Mouse (Mus musculus) hindbrain, embryonic 10.5 days (tissue): Measurements from ENCODE around the gene Itih4. TPM values are rescaled to one million over a fixed set of nuclear protein-coding genes. Genes with fewer than 3 reads are reported as not detected.

Source experiments
- DNase-seq: peaks from one replicate; pipeline ENCODE4 v3.0.0-alpha.2; 2017; ENCODE audit warnings: low spot score
- H3K27ac ChIP-seq: fragments of 300-500 bp; sonication (generic); 2 replicates; pipeline ENCODE4 v1.5.1; 2016; ENCODE audit warnings: mild to moderate bottlenecking, moderate library complexity
- H3K27me3 ChIP-seq: fragments of 300-500 bp; sonication (generic); 2 replicates; pipeline ENCODE4 v1.6.1; 2016; ENCODE audit warnings: mild to moderate bottlenecking; ENCODE audit not compliant: poor library complexity, insufficient read depth, severe bottlenecking
- H3K36me3 ChIP-seq: fragments of 300-500 bp; sonication (generic); 2 replicates; pipeline ENCODE4 v1.6.1; 2016; ENCODE audit warnings: mild to moderate bottlenecking, moderate library complexity
- H3K4me1 ChIP-seq: fragments of 300-500 bp; sonication (generic); replicated peaks from 2 replicates; pipeline ENCODE4 v1.6.1; 2016; ENCODE audit warnings: mild to moderate bottlenecking
- H3K4me3 ChIP-seq: fragments of 300-500 bp; sonication (generic); 2 replicates; pipeline ENCODE4 v1.5.1; 2016; ENCODE audit warnings: mild to moderate bottlenecking, moderate library complexity
- H3K9me3 ChIP-seq: fragments of 300-500 bp; sonication (generic); 2 replicates; pipeline ENCODE4 v1.6.1; 2016; ENCODE audit warnings: mild to moderate bottlenecking, moderate library complexity
- WGBS: fragments of 180-500 bp; shearing (Covaris S2); methylation state at CpG from one replicate; pipeline ENCODE4 v1.1.7; 2016; 5-methylcytosine and 5-hydroxymethylcytosine counted together
- polyA plus RNA-seq: library from polyadenylated mRNA; unstranded; fragments of >200 nt; fragmentation: Nextera tagmentation; extraction: Ambion mirVana; gene quantifications from 2 replicates; pipeline ENCODE4 v1.2.1, GENCODE M21; 2016

Gene Itih4
- polyA plus RNA-seq, 1 experiment from 2014 or later, result not detected

DNA sequence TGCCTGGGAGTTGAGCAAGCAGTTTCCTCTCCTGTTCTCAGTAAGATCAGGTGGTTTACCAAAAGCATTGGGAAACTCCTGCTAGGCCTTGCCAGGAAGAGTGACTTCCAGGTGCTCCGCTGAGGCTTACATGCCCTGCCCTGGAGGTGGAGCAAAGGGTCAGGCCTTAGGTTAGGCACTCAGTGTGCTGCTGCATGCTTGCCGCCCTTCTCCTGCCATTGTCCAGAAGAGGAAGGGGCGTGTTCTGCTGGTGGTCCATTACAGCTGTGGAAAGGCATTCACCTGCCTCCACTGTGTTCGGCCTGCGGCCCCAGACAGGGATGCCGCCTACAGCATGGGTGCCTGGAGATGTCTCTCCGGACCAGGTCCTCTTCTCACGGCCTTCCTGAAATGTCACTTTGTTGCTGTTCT, 16.9 kb upstream of the Itih4 start:
- no peak overlapping the region for H3K27ac ChIP-seq
- no peaks in the 10 kb centered on the region for H3K27me3 ChIP-seq
- no peak for DNase-seq
- peaks cover 71% of the 10 kb centered on the region for H3K36me3 ChIP-seq
- no peaks in the 10 kb centered on the region for H3K4me1 ChIP-seq
- H3K4me3 ChIP-seq, result no peak overlapping the region
- 82% methylated on average over 8 of the region's 8 CpGs for whole genome bisulfite sequencing
- no peaks in the 10 kb centered on the region for H3K9me3 ChIP-seq

DNA sequence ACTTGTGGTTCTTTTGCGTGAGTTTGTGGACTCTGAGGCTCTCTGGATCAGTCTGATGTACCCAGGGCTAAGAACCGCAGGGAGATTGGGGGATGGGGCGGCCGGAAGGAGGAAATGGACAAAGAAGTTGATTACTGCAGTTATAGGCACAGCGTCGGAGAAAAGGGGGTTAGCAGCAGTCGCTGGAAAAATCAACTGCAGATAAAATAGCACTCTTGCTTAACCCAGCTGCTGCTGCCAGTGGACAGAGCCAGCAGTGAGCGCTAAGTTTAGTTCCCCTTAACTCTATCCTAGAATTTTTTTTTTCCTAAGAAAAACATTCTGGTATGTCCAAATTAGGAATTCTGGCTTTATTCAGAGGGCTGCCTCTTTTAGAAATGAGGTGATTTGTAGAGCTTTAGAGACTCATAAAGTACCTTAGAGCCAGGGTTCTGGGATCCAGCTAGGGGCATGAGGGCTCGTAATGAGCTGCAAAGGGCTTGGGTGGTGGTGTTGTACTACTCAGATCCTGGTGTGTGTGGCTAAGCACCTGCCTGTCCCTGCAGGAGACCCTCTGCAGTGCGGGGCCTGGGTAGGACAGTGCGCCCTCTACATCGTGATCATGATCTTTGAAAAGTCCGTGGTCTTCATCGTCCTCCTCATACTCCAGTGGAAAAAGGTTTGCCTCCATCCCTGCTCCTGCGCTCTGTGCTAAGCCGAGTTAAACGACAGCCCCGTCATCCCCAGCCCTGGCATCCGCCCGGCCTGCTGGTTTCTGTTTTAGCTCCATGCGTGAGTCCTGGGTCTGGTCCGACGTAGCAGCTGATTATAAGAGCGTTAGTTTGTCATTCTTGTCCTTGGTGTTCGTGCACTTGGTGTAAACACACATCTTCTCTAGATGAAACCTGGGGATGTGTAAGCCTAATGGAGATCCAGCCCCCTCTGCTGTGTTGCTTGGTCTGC, 15.8 kb upstream of the Itih4 start:
- Histone ChIP-seq H3K9me3 (no peaks in the 10 kb centered on the region), H3K27me3 (no peaks in the 10 kb centered on the region), H3K4me3 (no peak overlapping the region), H3K36me3 (peaks cover 73% of the 10 kb centered on the region), H3K27ac (no peak overlapping the region), H3K4me1 (no peaks in the 10 kb centered on the region)
- no peak for DNase-seq
- 91% methylated on average over 25 of the region's 25 CpGs for WGBS

DNA sequence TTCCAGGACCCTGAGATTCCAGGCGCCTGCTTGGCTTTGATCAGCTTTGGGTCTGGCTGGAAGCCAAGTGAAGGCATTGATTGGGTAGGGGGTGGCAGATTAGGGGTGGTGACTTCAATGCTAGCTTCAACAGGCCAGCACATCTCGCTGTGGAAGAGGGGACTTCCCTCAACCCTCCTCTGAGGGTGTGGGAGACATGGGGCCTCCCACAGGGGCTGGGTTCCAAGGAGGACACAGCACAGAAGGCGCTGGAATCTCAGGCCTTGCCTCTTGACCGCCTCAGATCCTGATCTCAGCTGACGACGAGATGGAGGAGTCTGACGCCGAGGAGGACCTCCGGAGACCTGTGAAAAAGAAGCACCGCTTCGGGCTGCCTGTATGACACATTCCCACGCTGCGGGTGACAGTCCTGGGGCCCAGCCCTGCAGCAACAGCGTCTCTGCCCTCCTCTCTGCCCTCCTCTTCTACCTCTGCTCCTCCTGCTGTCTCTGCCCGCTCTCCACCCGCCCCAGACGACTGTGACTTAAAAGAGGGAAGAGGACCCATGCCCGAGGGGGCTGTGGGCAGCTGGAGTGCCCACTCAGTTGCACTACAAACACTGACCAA, 12.1 kb upstream of the Itih4 start:
- Histone ChIP-seq H3K9me3 (no peaks in the 10 kb centered on the region), H3K4me1 (0 out of 2 replicates have a peak, but pooled peaks cover 7% of the 10 kb centered on the region), H3K36me3 (peaks cover 63% of the 10 kb centered on the region), H3K4me3 (no peak overlapping the region), H3K27me3 (no peaks in the 10 kb centered on the region), H3K27ac (no peak overlapping the region)
- 89% methylated on average over 18 of the region's 18 CpGs for WGBS
- DNase-seq, result no peak

DNA sequence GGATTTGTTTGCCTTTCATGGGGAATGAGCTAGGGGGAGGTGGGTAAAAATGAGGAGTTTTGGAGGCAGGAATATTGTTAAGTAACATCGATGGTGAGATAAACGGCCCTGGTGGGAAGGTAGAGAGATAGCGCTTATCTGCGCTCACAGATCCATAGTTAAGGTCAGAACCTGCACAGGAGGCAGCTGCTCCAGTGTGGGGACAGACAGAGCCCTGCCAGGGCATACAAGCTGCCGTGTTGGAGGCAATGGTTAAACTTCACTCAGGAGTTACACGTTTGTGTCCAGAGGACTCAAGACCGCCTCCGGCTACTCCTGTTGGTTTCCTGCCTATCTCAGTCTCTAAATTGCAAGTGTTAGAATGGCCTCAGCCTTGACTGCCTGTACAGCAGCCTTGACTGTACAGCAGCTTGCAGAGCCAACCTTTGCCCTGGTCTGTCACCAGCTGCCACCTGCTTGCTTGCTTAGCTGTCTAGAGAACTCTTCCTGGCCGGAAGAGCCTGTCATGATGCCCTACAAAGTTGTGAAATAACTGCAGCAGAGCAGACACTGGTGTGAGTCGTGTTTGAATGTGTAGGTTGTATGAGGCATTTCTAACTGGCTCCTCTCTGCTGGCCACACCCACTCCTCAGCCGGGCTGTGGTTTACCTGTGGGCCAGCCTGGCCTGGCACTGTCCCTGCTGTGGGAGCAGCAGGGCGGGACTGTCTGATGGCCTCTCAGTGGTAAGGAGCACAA, 11.0 kb upstream of the Itih4 start:
- Histone ChIP-seq H3K4me3 (no peak overlapping the region), H3K27ac (no peak overlapping the region), H3K36me3 (peaks cover 58% of the 10 kb centered on the region), H3K27me3 (no peaks in the 10 kb centered on the region), H3K9me3 (no peaks in the 10 kb centered on the region), H3K4me1 (peaks cover 18% of the 10 kb centered on the region)
- DNase-seq, result no peak
- WGBS, result 90% methylated on average over 12 of the region's 12 CpGs

DNA sequence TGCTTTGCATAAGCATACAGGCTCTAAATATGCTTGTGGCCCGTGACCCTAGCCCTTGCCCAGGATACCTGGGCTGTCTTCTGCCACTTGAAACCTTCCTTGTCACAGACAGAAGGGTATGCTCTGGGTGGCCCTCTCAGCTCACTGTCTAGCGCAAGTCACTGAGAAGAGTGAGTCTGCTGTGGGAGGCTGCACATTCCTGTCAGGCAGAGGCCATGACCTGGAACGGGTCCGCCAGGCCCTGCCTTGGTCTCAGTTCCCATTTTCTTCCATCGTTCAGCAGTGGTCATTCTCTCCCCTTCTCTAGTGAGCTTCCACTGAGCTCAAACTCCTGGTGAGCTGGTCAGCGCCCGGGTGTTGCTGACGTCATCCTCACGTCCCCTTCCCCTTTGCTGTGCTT, 10.3 kb upstream of the Itih4 start:
- H3K27ac ChIP-seq, result no peak overlapping the region
- no peaks in the 10 kb centered on the region for H3K9me3 ChIP-seq
- peaks cover 20% of the 10 kb centered on the region for H3K4me1 ChIP-seq
- no peak overlapping the region for H3K4me3 ChIP-seq
- peaks cover 55% of the 10 kb centered on the region for H3K36me3 ChIP-seq
- no peak for DNase-seq
- WGBS, result 77% methylated on average over 9 of the region's 9 CpGs
- H3K27me3 ChIP-seq, result no peaks in the 10 kb centered on the region

DNA sequence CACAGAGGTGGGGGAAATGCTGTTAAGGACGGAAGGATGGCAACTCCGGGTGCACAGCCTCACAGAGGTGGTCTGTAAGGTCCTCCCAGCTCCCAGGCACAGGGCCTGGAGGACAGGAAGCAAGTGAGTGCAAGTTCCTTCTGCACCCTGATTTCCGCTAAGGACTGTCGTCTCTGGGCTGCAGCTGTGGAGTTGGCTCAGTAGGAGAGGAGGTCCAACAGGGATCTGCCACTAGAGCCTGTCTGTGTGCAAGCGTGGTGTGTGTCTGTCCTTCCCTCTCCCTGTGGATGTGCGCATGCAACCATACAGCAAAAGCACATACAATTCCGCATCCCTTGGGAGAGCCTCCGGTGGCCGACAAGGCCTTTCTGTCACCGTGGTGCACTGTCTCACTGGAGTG, 9.8 kb upstream of the Itih4 start:
- H3K4me3 ChIP-seq, result no peak overlapping the region
- no peaks in the 10 kb centered on the region for H3K9me3 ChIP-seq
- no peaks in the 10 kb centered on the region for H3K27me3 ChIP-seq
- peaks cover 50% of the 10 kb centered on the region for H3K36me3 ChIP-seq
- DNase-seq, result no peak
- H3K27ac ChIP-seq, result no peak overlapping the region
- 90% methylated on average over 10 of the region's 10 CpGs for WGBS
- H3K4me1 ChIP-seq, result peaks cover 20% of the 10 kb centered on the region

DNA sequence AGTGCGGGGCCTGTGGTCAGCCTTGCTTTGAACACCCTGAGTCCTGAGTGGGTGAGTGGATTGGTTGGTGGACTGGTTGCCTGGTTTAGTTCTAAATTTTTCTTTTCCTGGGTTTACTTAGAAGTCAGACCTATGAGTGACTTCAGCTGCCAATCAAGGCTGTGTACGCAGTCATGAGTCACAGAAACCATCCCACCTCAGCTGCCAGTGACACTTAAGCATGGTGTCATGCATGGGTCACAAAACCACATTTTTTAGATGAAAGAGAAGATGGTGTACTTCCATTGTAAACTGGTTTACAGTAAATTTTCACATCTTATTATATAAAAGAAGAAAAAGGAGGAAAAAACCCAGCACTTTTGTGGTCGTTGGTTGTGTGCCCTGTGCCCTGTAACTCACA, 8.4 kb upstream of the Itih4 start:
- H3K9me3 ChIP-seq, result no peaks in the 10 kb centered on the region
- H3K4me1 ChIP-seq, result peaks cover 20% of the 10 kb centered on the region
- WGBS, result 97% methylated on average over 3 of the region's 3 CpGs
- H3K27ac ChIP-seq, result no peak overlapping the region
- H3K27me3 ChIP-seq, result no peaks in the 10 kb centered on the region
- peaks cover 38% of the 10 kb centered on the region for H3K36me3 ChIP-seq
- H3K4me3 ChIP-seq, result no peak overlapping the region
- no peak for DNase-seq

DNA sequence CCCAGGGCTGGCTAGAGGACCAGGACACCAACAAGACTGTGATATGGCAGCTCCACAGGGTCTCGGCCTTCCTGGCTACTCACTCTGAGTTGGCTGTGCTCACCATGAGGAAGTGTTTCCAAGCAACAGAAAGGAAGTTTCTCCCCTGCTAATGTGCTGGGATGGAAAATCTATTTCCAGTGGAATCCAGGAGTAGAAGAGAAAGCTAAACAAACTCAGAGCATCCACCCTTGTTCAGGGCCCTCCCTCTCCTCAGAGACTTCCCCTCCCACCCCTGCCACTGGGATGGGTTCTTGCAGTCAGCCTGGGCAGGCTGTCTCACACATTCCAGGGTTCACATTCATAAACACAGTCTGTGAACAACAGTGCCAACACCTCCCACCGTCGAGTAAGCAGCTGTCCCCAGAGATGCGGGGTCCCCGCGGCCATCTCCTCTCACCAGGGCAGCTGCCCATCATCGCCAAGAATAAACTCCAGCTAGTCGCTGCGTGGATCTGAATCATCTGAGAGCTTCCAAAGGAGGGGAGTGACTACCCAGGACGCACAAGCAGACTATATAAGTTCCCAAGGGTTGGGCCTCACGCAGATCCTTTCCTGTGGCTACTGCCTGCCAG, 7.2 kb upstream of the Itih4 start, which contains the start of gene Mustn1:
Mustn1 (plus strand) TSS at position 243 of the 614 bp plus-strand sequence.
- no peaks in the 10 kb centered on the region for H3K9me3 ChIP-seq
- 77% methylated on average over 11 of the region's 11 CpGs for WGBS
- no peak within 1 kb of the TSS for H3K4me3 ChIP-seq
- H3K36me3 ChIP-seq, result peaks cover 26% of the 10 kb centered on the region
- H3K27me3 ChIP-seq, result no peaks in the 10 kb centered on the region
- DNase-seq, result no peak
- peaks cover 20% of the 10 kb centered on the region for H3K4me1 ChIP-seq
- H3K27ac ChIP-seq, result peak within 1 kb of the TSS; percentile 4; the same call in 1 of the 2 replicates

DNA sequence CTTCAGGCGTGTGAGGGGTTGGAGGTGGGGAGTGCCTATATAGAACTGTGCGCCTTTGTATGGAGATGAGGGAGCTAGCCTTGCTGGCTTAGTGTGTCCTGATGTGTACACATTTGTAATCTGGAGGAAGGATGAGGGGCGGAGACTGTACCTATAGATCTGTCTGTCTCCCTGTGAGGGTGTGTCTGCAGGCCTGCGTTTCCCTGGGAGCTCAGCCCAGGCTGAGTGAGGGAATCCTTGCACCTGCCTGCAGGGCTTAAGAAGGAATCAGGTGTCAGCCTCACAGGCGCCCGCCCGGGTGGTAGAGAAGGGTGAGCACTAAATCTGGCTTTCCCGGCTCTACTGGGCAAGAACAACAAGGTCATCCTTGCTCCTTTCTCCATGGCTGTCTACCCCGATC, 6.5 kb upstream of the Itih4 start:
- no peak for DNase-seq
- WGBS, result 74% methylated on average over 9 of the region's 9 CpGs

DNA sequence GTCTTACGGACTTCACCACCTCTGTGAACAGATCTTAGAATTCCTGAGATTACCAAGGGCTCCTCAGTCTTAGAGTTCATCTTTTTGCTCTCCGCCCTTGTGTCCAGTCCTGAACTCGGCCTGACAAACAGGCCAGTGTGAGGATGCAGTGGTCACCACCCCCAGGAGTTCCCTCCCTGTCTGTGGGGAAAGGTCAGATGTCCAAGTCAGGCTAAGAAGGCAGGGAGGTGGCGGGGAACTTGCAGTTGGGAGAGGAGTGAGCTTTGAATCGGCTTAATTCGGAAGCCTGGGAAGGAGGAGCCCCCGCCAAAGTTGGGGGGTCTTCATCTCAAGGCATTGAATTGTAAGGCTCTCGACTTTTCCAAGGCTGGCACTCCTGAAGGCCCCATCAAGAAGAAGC, 6.0 kb upstream of the Itih4 start:
- no peak for DNase-seq
- 0 out of 2 replicates have a peak overlapping the region, but pooled peaks have one; percentile 4 for H3K27ac ChIP-seq
- peaks cover 17% of the 10 kb centered on the region for H3K36me3 ChIP-seq
- H3K4me3 ChIP-seq, result no peak overlapping the region
- no peaks in the 10 kb centered on the region for H3K9me3 ChIP-seq
- H3K4me1 ChIP-seq, result peaks cover 20% of the 10 kb centered on the region
- H3K27me3 ChIP-seq, result no peaks in the 10 kb centered on the region
- 72% methylated on average over 8 of the region's 8 CpGs for WGBS

More for the DNA sequence above, 6.5 kb upstream of the Itih4 start:
- Histone ChIP-seq H3K4me1 (peaks cover 20% of the 10 kb centered on the region), H3K36me3 (peaks cover 19% of the 10 kb centered on the region), H3K27me3 (no peaks in the 10 kb centered on the region), H3K27ac (peak overlapping the region; percentile 4; the same call in 1 of the 2 replicates), H3K9me3 (no peaks in the 10 kb centered on the region), H3K4me3 (no peak overlapping the region)

DNA sequence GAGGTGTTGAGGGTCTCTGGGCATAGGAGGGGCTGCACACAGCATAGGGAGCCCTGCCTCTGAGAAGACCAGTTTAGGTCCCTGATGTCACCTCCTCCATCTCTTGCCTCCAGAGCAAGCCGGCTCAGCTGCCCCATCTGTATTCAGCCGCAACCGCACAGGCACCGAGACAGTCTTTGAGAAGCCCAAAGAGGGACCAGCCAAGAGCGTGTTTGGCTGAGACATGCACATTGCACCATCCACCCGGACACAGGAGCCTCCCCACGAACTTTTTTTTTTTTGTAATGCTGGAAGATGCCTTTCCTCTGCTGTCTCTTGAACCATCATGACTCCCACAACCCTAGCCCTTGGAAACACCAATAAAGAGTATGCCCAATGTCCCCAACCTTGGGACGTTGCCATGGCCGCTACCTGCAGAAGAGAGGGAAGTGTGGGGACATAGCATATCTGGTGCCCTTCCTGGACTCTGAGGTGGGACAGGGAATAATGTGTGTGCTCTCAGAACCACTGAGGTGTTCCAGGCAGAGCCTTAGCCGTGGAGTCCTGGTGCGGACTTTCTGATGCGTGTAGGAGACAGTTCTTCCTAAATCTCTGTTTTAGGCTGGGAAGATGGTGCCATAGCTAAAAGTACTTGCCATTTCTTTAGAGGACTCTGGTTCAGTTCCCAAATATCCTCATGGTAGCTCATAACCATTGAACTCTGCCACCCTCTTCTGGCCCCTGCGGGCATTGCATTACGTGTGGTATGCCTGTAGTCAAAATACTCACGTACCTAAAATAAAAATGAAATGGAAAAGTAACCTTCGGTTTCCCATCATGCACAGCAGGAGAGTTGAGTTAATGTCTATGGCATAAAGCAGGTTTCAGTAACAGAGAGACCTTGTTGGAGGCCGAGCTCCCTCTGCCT, 5.2 kb upstream of the Itih4 start:
- no peaks in the 10 kb centered on the region for H3K27me3 ChIP-seq
- H3K36me3 ChIP-seq, result peaks cover 9% of the 10 kb centered on the region
- H3K9me3 ChIP-seq, result no peaks in the 10 kb centered on the region
- peaks cover 20% of the 10 kb centered on the region for H3K4me1 ChIP-seq
- 85% methylated on average over 17 of the region's 17 CpGs for WGBS
- peak; percentile 28 for DNase-seq
- no peak overlapping the region for H3K27ac ChIP-seq
- no peak overlapping the region for H3K4me3 ChIP-seq
